Mouse (Mus musculus): Measurements from ENCODE around the gene Scn4b. TPM values are rescaled to one million over a fixed set of nuclear protein-coding genes. Genes with fewer than 3 reads are reported as not detected.

Scn4b gene
- polyA plus RNA-seq, 1 experiment, result 13.8 TPM

GRCm38 (mm10) chr9:45103211-45103979, 34.8 kb upstream of the Scn4b start:
- Histone ChIP-seq H3K27ac (ENCODE audit: insufficient read depth, low read depth, low read length) (no peak overlapping the region), H3K27me3 (replicated peaks; ENCODE audit: control insufficient read depth, insufficient read depth, low read length) (no peaks in the 10 kb centered on the region), H3K36me3 (ENCODE audit: control insufficient read depth, insufficient read depth, low read length) (no peaks in the 10 kb centered on the region), H3K4me1 (ENCODE audit: control insufficient read depth, insufficient read depth, low read length) (no peaks in the 10 kb centered on the region), H3K4me3 (ENCODE audit: insufficient read depth, low read depth, low read length) (no peak overlapping the region)
- TF ChIP-seq CTCF (conservative IDR thresholded peaks at IDR 0.05; ENCODE audit: insufficient read depth, insufficient read length, low read depth, low read length), result no peak
- no peak for TF ChIP-seq POLR2A (IDR thresholded peaks at IDR 0.05; ENCODE audit: low read depth, low read length)
- no peak for DNase-seq
- 62% methylated on average over 11 of the region's 11 CpGs for WGBS

GRCm38 (mm10) chr9:45105596-45106374, 32.4 kb upstream of the Scn4b start:
- 57% methylated on average over 2 of the region's 2 CpGs for WGBS
- no peak for TF ChIP-seq POLR2A (IDR thresholded peaks at IDR 0.05; ENCODE audit: low read depth, low read length)
- no peak for TF ChIP-seq CTCF (conservative IDR thresholded peaks at IDR 0.05; ENCODE audit: insufficient read depth, insufficient read length, low read depth, low read length)
- no peaks in the 10 kb centered on the region for H3K36me3 ChIP-seq (ENCODE audit: control insufficient read depth, insufficient read depth, low read length)
- no peak overlapping the region for H3K27ac ChIP-seq (ENCODE audit: insufficient read depth, low read depth, low read length)
- no peaks in the 10 kb centered on the region for H3K4me1 ChIP-seq (ENCODE audit: control insufficient read depth, insufficient read depth, low read length)
- no peaks in the 10 kb centered on the region for H3K27me3 ChIP-seq (replicated peaks; ENCODE audit: control insufficient read depth, insufficient read depth, low read length)
- no peak overlapping the region for H3K4me3 ChIP-seq (ENCODE audit: insufficient read depth, low read depth, low read length)
- DNase-seq, result peak; percentile 81

- Histone ChIP-seq H3K27me3 (replicated peaks; ENCODE audit: control insufficient read depth, insufficient read depth, low read length) (no peaks in the 10 kb centered on the region; the same call in 1 of the 2 replicates), H3K36me3 (ENCODE audit: control insufficient read depth, insufficient read depth, low read length) (no peaks in the 10 kb centered on the region), H3K4me1 (ENCODE audit: control insufficient read depth, insufficient read depth, low read length) (no peaks in the 10 kb centered on the region), H3K4me3 (ENCODE audit: insufficient read depth, low read depth, low read length) (peak overlapping the region; percentile 33; the same call in 1 of the 2 replicates), H3K27ac (ENCODE audit: insufficient read depth, low read depth, low read length) (no peak overlapping the region)
- peak; percentile 31 for DNase-seq
- TF ChIP-seq CTCF (conservative IDR thresholded peaks at IDR 0.05; ENCODE audit: insufficient read depth, insufficient read length, low read depth, low read length), result no peak
- no peak for TF ChIP-seq POLR2A (IDR thresholded peaks at IDR 0.05; ENCODE audit: low read depth, low read length)
- 12% methylated on average over 14 of the region's 14 CpGs for WGBS
Observed at GRCm38 (mm10) chr9:45115706-45116105, 22.5 kb upstream of the Scn4b start.

GRCm38 (mm10) chr9:45116819-45117218, 21.4 kb upstream of the Scn4b start:
- Histone ChIP-seq H3K27ac (ENCODE audit: insufficient read depth, low read depth, low read length) (no peak overlapping the region), H3K4me3 (ENCODE audit: insufficient read depth, low read depth, low read length) (no peak overlapping the region), H3K4me1 (ENCODE audit: control insufficient read depth, insufficient read depth, low read length) (no peaks in the 10 kb centered on the region), H3K36me3 (ENCODE audit: control insufficient read depth, insufficient read depth, low read length) (no peaks in the 10 kb centered on the region), H3K27me3 (replicated peaks; ENCODE audit: control insufficient read depth, insufficient read depth, low read length) (no peaks in the 10 kb centered on the region; the same call in 1 of the 2 replicates)
- 71% methylated on average over 9 of the region's 9 CpGs for WGBS
- TF ChIP-seq POLR2A (IDR thresholded peaks at IDR 0.05; ENCODE audit: low read depth, low read length), result no peak
- TF ChIP-seq CTCF (conservative IDR thresholded peaks at IDR 0.05; ENCODE audit: insufficient read depth, insufficient read length, low read depth, low read length), result no peak
- DNase-seq, result no peak

- DNase-seq, result no peak
- Histone ChIP-seq H3K36me3 (ENCODE audit: control insufficient read depth, insufficient read depth, low read length) (no peaks in the 10 kb centered on the region), H3K27ac (ENCODE audit: insufficient read depth, low read depth, low read length) (no peak within 1 kb of the TSS), H3K4me3 (ENCODE audit: insufficient read depth, low read depth, low read length) (peak within 1 kb of the TSS; percentile 18; the same call in 1 of the 2 replicates), H3K27me3 (replicated peaks; ENCODE audit: control insufficient read depth, insufficient read depth, low read length) (no peaks in the 10 kb centered on the region; the same call in 1 of the 2 replicates), H3K4me1 (ENCODE audit: control insufficient read depth, insufficient read depth, low read length) (no peaks in the 10 kb centered on the region)
- WGBS, result 6% methylated on average over 13 of the region's 13 CpGs
- TF ChIP-seq POLR2A (IDR thresholded peaks at IDR 0.05; ENCODE audit: low read depth, low read length) (no peak), CTCF (conservative IDR thresholded peaks at IDR 0.05; ENCODE audit: insufficient read depth, insufficient read length, low read depth, low read length) (no peak)
Observed at GRCm38 (mm10) chr9:45117741-45118431, 20.3 kb upstream of the Scn4b start, which contains the start of gene Scn2b. Gene Scn2b (plus strand): TSS chr9:45117782.

GRCm38 (mm10) chr9:45118552-45118951, 19.6 kb upstream of the Scn4b start:
- no peak overlapping the region for H3K4me3 ChIP-seq (ENCODE audit: insufficient read depth, low read depth, low read length)
- 36% methylated on average over 10 of the region's 10 CpGs for WGBS
- no peaks in the 10 kb centered on the region; the same call in 1 of the 2 replicates for H3K27me3 ChIP-seq (replicated peaks; ENCODE audit: control insufficient read depth, insufficient read depth, low read length)
- no peaks in the 10 kb centered on the region for H3K36me3 ChIP-seq (ENCODE audit: control insufficient read depth, insufficient read depth, low read length)
- no peaks in the 10 kb centered on the region for H3K4me1 ChIP-seq (ENCODE audit: control insufficient read depth, insufficient read depth, low read length)
- TF ChIP-seq CTCF (conservative IDR thresholded peaks at IDR 0.05; ENCODE audit: insufficient read depth, insufficient read length, low read depth, low read length) (no peak), POLR2A (IDR thresholded peaks at IDR 0.05; ENCODE audit: low read depth, low read length) (no peak)
- no peak overlapping the region for H3K27ac ChIP-seq (ENCODE audit: insufficient read depth, low read depth, low read length)
- DNase-seq, result no peak

Measured in kidney, adult 2 months (tissue).